Mouse (Mus musculus) embryonic facial prominence, embryonic 15.5 days (tissue): Measurements from ENCODE around the gene Rspo1. TPM values are rescaled to one million over a fixed set of nuclear protein-coding genes. Genes with fewer than 3 reads are reported as not detected.

Experiments
- ATAC-seq: fragments of 200-750 bp; cut with Nextera tagmentation; 2 replicates; pipeline ENCODE4 v1.8.0; 2017; ENCODE audit warnings: low read depth, moderate TSS enrichment; ENCODE audit not compliant: insufficient number of reproducible peaks, low FRiP score, low TSS enrichment
- H3K27ac ChIP-seq: fragments of 300-500 bp; sonication (generic); replicated peaks from 2 replicates; pipeline ENCODE4 v1.5.1; 2015; ENCODE audit warnings: mild to moderate bottlenecking, inconsistent platforms
- H3K27me3 ChIP-seq: fragments of 300-500 bp; sonication (generic); 2 replicates; pipeline ENCODE4 v1.6.1; 2015; ENCODE audit warnings: inconsistent platforms
- H3K36me3 ChIP-seq: fragments of 300-500 bp; sonication (generic); 2 replicates; pipeline ENCODE4 v1.6.1; 2015; ENCODE audit warnings: mild to moderate bottlenecking, inconsistent platforms
- H3K4me1 ChIP-seq: fragments of 300-500 bp; sonication (generic); 2 replicates; pipeline ENCODE4 v1.6.1; 2015; ENCODE audit warnings: inconsistent platforms
- H3K4me2 ChIP-seq: fragments of 300-500 bp; sonication (generic); replicated peaks from 2 replicates; pipeline ENCODE4 v1.6.1; 2015; ENCODE audit warnings: mild to moderate bottlenecking, inconsistent platforms
- H3K4me3 ChIP-seq: fragments of 300-500 bp; sonication (generic); replicated peaks from 2 replicates; pipeline ENCODE4 v1.5.1; 2015; ENCODE audit warnings: mild to moderate bottlenecking, inconsistent platforms
- H3K9ac ChIP-seq: fragments of 300-500 bp; sonication (generic); 2 replicates; pipeline ENCODE4 v1.6.1; 2015; ENCODE audit warnings: inconsistent platforms
- H3K9me3 ChIP-seq: fragments of 300-500 bp; sonication (generic); replicated peaks from 2 replicates; pipeline ENCODE4 v1.6.1; 2016; ENCODE audit warnings: inconsistent platforms
- WGBS: fragments of 180-500 bp; shearing (Covaris S2); methylation state at CpG from one replicate; pipeline ENCODE4 v1.1.7; 2015; 5-methylcytosine and 5-hydroxymethylcytosine counted together
- polyA plus RNA-seq: library from polyadenylated mRNA; unstranded; fragments of >200 nt; fragmentation: Nextera tagmentation; extraction: Ambion mirVana; gene quantifications from 2 replicates; pipeline ENCODE4 v1.2.1, GENCODE M21; 2015

Rspo1 gene
- polyA plus RNA-seq, 1 experiment from 2014 or later, result 23.5 TPM

DNA sequence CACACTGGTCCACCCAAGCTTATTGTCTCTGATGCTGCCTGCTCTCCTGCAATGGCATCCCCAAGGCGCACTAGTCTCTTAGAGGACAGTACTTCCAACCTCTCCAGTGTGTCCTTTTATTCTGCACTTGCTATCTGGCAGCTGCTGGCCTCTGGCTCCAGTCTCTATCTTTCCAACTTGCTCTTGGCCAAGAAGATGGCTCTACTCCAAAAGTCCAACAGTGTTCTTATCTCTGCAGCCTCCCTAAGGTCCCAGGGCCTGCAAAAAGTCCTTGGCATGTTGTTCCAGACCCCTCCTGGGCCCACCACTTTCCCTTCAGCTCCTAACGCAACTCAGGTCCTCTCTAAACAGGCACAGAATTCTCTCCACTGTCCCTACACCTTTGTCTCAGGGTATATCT is 28.9 kb upstream of the Rspo1 start:
- 79% methylated on average over 2 of the region's 2 CpGs for WGBS

GRCm38 (mm10) chr4:124959062-124959461 is 27.2 kb upstream of the Rspo1 start:
- H3K27me3 ChIP-seq, result no peaks in the 10 kb centered on the region
- peak; percentile 36; the same call in 1 of the 2 replicates for ATAC-seq
- no peak overlapping the region for H3K9ac ChIP-seq
- H3K4me2 ChIP-seq, result no peak overlapping the region
- peaks cover 8% of the 10 kb centered on the region; the same call in 1 of the 2 replicates for H3K4me1 ChIP-seq
- 41% methylated on average over 11 of the region's 11 CpGs for WGBS
- H3K36me3 ChIP-seq, result no peaks in the 10 kb centered on the region
- no peaks in the 10 kb centered on the region for H3K9me3 ChIP-seq
- H3K27ac ChIP-seq, result peak overlapping the region; percentile 58; the same call in 1 of the 2 replicates
- H3K4me3 ChIP-seq, result no peak overlapping the region

More for the DNA sequence above, 28.9 kb upstream of the Rspo1 start:
- H3K4me3 ChIP-seq, result no peak overlapping the region
- no peak overlapping the region for H3K4me2 ChIP-seq
- H3K27me3 ChIP-seq, result no peaks in the 10 kb centered on the region
- no peak overlapping the region for H3K27ac ChIP-seq
- H3K36me3 ChIP-seq, result no peaks in the 10 kb centered on the region
- H3K9me3 ChIP-seq, result no peaks in the 10 kb centered on the region
- H3K4me1 ChIP-seq, result peaks cover 8% of the 10 kb centered on the region; the same call in 1 of the 2 replicates
- no peak overlapping the region for H3K9ac ChIP-seq
- ATAC-seq, result no peak

- H3K4me2 ChIP-seq, result no peak overlapping the region
- H3K9ac ChIP-seq, result no peak overlapping the region
- no peak overlapping the region for H3K27ac ChIP-seq
- H3K4me1 ChIP-seq, result peaks cover 8% of the 10 kb centered on the region; the same call in 1 of the 2 replicates
- no peak; the same call in 1 of the 2 replicates for ATAC-seq
- H3K27me3 ChIP-seq, result no peaks in the 10 kb centered on the region
- no peaks in the 10 kb centered on the region for H3K36me3 ChIP-seq
- H3K4me3 ChIP-seq, result no peak overlapping the region
- H3K9me3 ChIP-seq, result no peaks in the 10 kb centered on the region
- 76% methylated on average over 11 of the region's 11 CpGs for WGBS
Observed at GRCm38 (mm10) chr4:124960940-124961339, 25.3 kb upstream of the Rspo1 start.

DNA sequence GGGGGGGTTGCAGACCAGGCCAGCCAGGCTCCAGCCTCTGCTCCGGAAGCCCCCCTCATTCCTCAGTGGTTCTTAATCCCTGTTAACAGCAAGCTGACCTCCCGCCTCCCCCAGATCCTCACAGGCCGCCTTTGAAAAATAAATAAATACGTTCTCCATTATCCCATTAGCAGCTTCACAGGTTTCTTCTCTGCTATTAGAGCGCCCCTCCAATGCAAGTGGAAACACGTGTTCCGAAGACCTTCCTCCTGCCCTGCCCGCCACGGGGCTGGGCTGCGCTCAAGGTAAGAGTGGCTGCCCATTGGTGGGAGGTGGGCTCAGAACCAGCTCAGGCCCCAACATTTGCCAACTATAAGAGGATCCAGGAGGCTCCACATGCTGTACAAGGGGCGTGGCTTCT is 23.7 kb upstream of the Rspo1 start:
- Histone ChIP-seq H3K27me3 (no peaks in the 10 kb centered on the region), H3K4me1 (peaks cover 8% of the 10 kb centered on the region; the same call in 1 of the 2 replicates), H3K36me3 (no peaks in the 10 kb centered on the region), H3K9me3 (no peaks in the 10 kb centered on the region), H3K4me3 (no peak overlapping the region), H3K27ac (no peak overlapping the region), H3K4me2 (no peak overlapping the region), H3K9ac (no peak overlapping the region)
- WGBS, result 34% methylated on average over 11 of the region's 11 CpGs
- ATAC-seq, result no peak

DNA sequence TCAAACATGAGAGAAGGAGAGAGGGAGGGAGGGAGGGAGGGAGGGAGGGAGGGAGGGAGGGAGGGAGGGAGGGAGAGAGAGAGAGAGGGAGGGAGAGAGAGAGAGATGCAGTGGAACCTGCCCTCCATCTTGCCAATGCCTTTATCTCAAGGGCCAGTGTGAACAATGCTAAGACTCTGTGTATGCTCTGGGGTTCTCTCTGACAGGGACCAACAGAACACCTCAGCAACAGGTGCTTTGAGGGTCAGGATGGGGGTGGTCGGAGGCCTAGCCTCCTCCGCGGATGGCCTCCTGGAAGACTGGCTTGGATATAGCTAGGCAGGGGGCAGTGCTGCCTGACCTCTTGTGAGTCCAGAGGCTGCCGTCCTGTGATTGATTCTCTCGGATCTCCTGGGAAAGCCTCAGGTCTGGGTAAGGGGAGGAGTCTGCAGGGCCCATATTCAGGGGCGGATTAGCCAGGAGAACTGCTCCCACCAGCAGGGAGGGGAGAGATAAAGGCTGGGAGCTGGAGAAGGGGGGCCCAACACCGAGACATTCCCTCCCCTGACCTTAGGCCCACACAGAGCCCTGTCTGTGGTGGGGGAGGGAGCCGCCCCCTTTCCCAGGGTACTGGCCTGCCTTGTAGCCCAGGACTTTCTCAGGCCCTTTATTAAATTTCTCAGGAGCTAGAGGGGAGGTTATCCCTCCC is 21.2 kb upstream of the Rspo1 start:
- Histone ChIP-seq H3K4me3 (no peak overlapping the region), H3K9ac (no peak overlapping the region), H3K27me3 (no peaks in the 10 kb centered on the region), H3K4me2 (no peak overlapping the region), H3K27ac (no peak overlapping the region), H3K4me1 (peaks cover 24% of the 10 kb centered on the region), H3K36me3 (no peaks in the 10 kb centered on the region), H3K9me3 (no peaks in the 10 kb centered on the region)
- 32% methylated on average over 8 of the region's 8 CpGs for WGBS
- ATAC-seq, result no peak

DNA sequence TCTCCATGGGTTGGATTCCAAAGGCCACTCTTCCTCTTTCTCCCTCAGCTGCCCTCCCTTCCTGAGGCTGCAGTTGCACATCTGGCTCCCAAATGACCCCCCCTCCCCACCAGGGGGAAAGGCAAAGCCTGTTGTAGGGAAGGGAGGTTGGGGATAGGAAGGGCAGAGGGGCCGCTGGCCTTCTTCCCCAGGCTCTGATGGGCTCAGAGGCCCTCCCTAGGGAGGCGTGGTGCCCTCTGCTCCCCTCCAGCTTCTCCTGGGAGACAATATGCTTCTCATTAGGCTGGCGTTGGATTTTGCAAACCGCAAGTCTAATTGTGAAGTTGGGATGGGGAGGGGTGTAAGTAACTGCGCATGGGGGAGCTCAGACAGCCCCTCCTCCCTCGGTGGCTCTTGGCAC is 17.5 kb upstream of the Rspo1 start:
- Histone ChIP-seq H3K4me1 (peaks cover 54% of the 10 kb centered on the region), H3K27ac (peak overlapping the region; percentile 69), H3K9ac (no peak overlapping the region), H3K36me3 (no peaks in the 10 kb centered on the region), H3K9me3 (no peaks in the 10 kb centered on the region), H3K27me3 (peaks cover 9% of the 10 kb centered on the region), H3K4me3 (no peak overlapping the region), H3K4me2 (peak overlapping the region; percentile 4; the same call in 1 of the 2 replicates)
- peak; percentile 69 for ATAC-seq
- WGBS, result 33% methylated on average over 6 of the region's 6 CpGs

DNA sequence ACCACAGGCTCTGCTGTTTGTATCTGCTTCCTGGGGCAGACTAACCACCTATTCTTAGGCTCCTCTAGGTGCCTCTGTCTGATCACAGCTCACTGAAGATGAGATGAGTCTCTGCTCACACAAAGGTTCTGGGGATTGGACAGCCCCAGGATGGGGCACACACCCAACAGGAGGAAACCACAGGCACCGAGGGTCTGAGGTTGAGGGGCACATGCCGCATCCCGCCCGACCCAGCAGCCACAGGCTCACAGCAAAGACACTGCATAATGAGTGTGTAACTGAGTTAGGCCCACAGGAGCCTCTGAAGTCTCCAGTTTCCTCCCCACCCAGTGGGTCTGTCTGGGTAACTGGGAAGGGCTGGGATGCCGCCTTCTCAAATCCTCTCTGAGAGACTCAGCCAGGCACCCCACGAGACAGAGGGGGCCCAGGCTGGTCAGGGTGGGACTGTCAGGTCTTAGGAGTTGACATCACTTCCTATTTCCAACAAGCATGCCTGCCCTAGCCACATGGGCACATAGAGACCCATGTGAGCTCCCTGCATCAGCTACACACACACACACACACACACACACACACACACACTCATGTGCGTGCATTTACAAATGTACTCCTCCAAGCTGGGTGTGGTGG is 16.9 kb upstream of the Rspo1 start:
- Histone ChIP-seq H3K9me3 (no peaks in the 10 kb centered on the region), H3K27ac (peak overlapping the region; percentile 69), H3K36me3 (no peaks in the 10 kb centered on the region), H3K27me3 (peaks cover 15% of the 10 kb centered on the region), H3K4me2 (peak overlapping the region; percentile 4; the same call in 1 of the 2 replicates), H3K9ac (no peak overlapping the region), H3K4me3 (no peak overlapping the region), H3K4me1 (peaks cover 54% of the 10 kb centered on the region)
- peak; percentile 65 for ATAC-seq
- WGBS, result 37% methylated on average over 7 of the region's 7 CpGs

GRCm38 (mm10) chr4:124970194-124970593 is 16.0 kb upstream of the Rspo1 start:
- no peak overlapping the region for H3K9ac ChIP-seq
- H3K9me3 ChIP-seq, result no peaks in the 10 kb centered on the region
- H3K4me1 ChIP-seq, result peaks cover 54% of the 10 kb centered on the region
- no peak for ATAC-seq
- no peaks in the 10 kb centered on the region for H3K36me3 ChIP-seq
- no peak overlapping the region for H3K4me2 ChIP-seq
- H3K27ac ChIP-seq, result no peak overlapping the region
- peaks cover 16% of the 10 kb centered on the region for H3K27me3 ChIP-seq
- no peak overlapping the region for H3K4me3 ChIP-seq
- 65% methylated on average over 11 of the region's 11 CpGs for whole genome bisulfite sequencing

GRCm38 (mm10) chr4:124970677-124971076 is 15.6 kb upstream of the Rspo1 start:
- no peaks in the 10 kb centered on the region for H3K9me3 ChIP-seq
- no peak overlapping the region for H3K4me3 ChIP-seq
- H3K36me3 ChIP-seq, result no peaks in the 10 kb centered on the region
- H3K4me1 ChIP-seq, result peaks cover 54% of the 10 kb centered on the region
- H3K27me3 ChIP-seq, result peaks cover 18% of the 10 kb centered on the region
- 43% methylated on average over 5 of the region's 5 CpGs for WGBS
- no peak for ATAC-seq
- no peak overlapping the region for H3K9ac ChIP-seq
- H3K4me2 ChIP-seq, result no peak overlapping the region
- H3K27ac ChIP-seq, result no peak overlapping the region

DNA sequence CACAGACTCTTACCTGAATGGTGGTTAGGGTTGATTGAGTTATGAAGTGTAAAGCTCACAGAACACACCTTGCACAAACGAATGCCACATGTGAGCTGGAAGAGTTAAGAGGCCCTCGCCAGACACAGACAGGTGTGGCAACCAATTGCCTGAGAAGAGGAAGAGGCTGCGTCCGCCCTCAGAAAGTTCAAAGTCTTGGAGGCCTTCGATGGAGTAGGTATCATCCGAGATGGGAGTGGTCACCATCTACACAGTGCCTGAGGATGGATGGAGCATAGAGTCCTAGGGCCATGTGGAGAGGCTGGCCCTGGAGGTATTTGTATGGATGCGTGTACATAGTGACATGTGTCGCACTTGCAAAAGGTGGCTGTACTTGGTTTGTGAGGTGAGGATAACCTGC is 15.1 kb upstream of the Rspo1 start:
- WGBS, result 71% methylated on average over 8 of the region's 8 CpGs
- Histone ChIP-seq H3K36me3 (no peaks in the 10 kb centered on the region), H3K27me3 (peaks cover 19% of the 10 kb centered on the region), H3K9me3 (no peaks in the 10 kb centered on the region), H3K4me1 (peaks cover 54% of the 10 kb centered on the region), H3K4me3 (no peak overlapping the region), H3K4me2 (no peak overlapping the region), H3K27ac (no peak overlapping the region), H3K9ac (no peak overlapping the region)
- ATAC-seq, result no peak

DNA sequence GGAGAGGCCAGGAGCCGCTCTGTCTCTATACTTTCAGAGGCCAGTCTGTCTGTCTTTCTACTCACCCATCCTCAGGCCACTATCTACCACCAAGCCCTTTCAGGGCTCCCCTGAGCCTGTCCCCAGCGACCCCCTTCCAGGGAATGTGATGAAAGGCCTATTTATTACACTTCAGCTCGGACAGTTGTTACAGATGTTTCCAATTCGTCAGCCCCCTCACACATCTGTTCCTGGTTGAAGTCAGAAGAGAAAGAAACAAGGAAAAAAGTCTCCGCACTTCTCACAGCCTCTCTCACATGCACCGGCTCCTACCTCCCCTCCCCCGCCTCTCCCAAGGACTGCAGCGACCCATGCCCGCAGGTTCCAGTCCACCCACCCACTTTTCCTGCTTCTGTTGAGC is 13.9 kb upstream of the Rspo1 start:
- no peaks in the 10 kb centered on the region for H3K36me3 ChIP-seq
- H3K4me3 ChIP-seq, result no peak overlapping the region
- no peak overlapping the region for H3K27ac ChIP-seq
- no peak overlapping the region for H3K9ac ChIP-seq
- WGBS, result 17% methylated on average over 9 of the region's 9 CpGs
- H3K4me1 ChIP-seq, result peaks cover 54% of the 10 kb centered on the region
- no peak overlapping the region for H3K4me2 ChIP-seq
- H3K27me3 ChIP-seq, result peaks cover 19% of the 10 kb centered on the region
- H3K9me3 ChIP-seq, result no peaks in the 10 kb centered on the region
- ATAC-seq, result no peak
